Mouse (Mus musculus) c-Kit-positive CD71-positive TER-119-negative erythroid progenitor cells, embryonic 14.5 days (primary cell): ENCODE measurements at regions not wholly inside any gene's neighbourhood (a gene's known extent, or its start where the extent isn't known, plus 50 kb on each side); places are given as distances from the start of the nearest gene placed in this dataset.

Experiments
- DNase-seq: peaks from one replicate; pipeline ENCODE4 v3.0.0-alpha.2; 2013; ENCODE audit warnings: low read depth

- DNase-seq: no peak
Measured at GRCm38 (mm10) chr7:75063816-75064215, 245.2 kb downstream of the Sv2b start.

- no peak for DNase-seq
Measured at GRCm38 (mm10) chr7:75050231-75050630, 258.8 kb downstream of the Sv2b start.

GRCm38 (mm10) chr7:75049751-75050150 is 259.3 kb downstream of the Sv2b start:
- DNase-seq: no peak

GRCm38 (mm10) chr7:75048822-75049221 is 260.2 kb downstream of the Sv2b start:
- DNase-seq: no peak

GRCm38 (mm10) chr7:75047827-75048226 is 261.2 kb downstream of the Sv2b start:
- no peak for DNase-seq

GRCm38 (mm10) chr7:75040871-75041270 is 268.2 kb downstream of the Sv2b start:
- DNase-seq: no peak

- DNase-seq: no peak
Measured at GRCm38 (mm10) chr7:75026191-75026590, 282.9 kb downstream of the Sv2b start.

GRCm38 (mm10) chr7:75021966-75022365 is 287.1 kb downstream of the Sv2b start:
- DNase-seq: no peak

- DNase-seq: no peak
Measured at GRCm38 (mm10) chr7:75018640-75019039, 290.4 kb downstream of the Sv2b start.

- DNase-seq: no peak
Measured at GRCm38 (mm10) chr7:75008481-75008880, 300.6 kb downstream of the Sv2b start.

GRCm38 (mm10) chr7:74990198-74990597 is 318.9 kb downstream of the Sv2b start:
- no peak for DNase-seq

GRCm38 (mm10) chr7:74979479-74979878 is 329.6 kb downstream of the Sv2b start:
- DNase-seq: no peak

GRCm38 (mm10) chr7:74975986-74976385 is 333.1 kb downstream of the Sv2b start:
- DNase-seq: no peak

- no peak for DNase-seq
Measured at GRCm38 (mm10) chr7:74974448-74974847, 334.6 kb downstream of the Sv2b start.

- no peak for DNase-seq
Measured at GRCm38 (mm10) chr7:74944421-74945098, 364.5 kb downstream of the Sv2b start.

- DNase-seq: no peak
Measured at GRCm38 (mm10) chr7:74942917-74943316, 366.1 kb downstream of the Sv2b start.

GRCm38 (mm10) chr7:74942146-74942545 is 366.9 kb downstream of the Sv2b start:
- DNase-seq: no peak

GRCm38 (mm10) chr7:74929142-74929829 is 374.7 kb upstream of the Slco3a1 start:
- DNase-seq: no peak

GRCm38 (mm10) chr7:74928226-74928927 is 373.8 kb upstream of the Slco3a1 start:
- DNase-seq: peak; percentile 53

- no peak for DNase-seq
Measured at GRCm38 (mm10) chr7:74926729-74927128, 372.1 kb upstream of the Slco3a1 start.

- DNase-seq: no peak
Measured at GRCm38 (mm10) chr7:74924156-74924555, 369.6 kb upstream of the Slco3a1 start.

GRCm38 (mm10) chr7:74908311-74908962 is 353.9 kb upstream of the Slco3a1 start:
- DNase-seq: no peak

- no peak for DNase-seq
Measured at GRCm38 (mm10) chr7:74907391-74907790, 352.8 kb upstream of the Slco3a1 start.
